Mouse (Mus musculus): ENCODE data around the gene Gys1. TPM values are rescaled to one million over a fixed set of nuclear protein-coding genes. Genes with fewer than 3 reads are reported as not detected.

Gene Gys1
- polyA plus RNA-seq, 1 experiment, result 112 TPM

GRCm38 (mm10) chr7:45491264-45491663 is 56.6 kb downstream of the Gys1 start:
- no peak overlapping the region for H3K4me3 ChIP-seq (ENCODE audit: insufficient read depth, low read depth, low read length)
- peaks cover 4% of the 10 kb centered on the region; the same call in 1 of the 2 replicates for H3K4me1 ChIP-seq (ENCODE audit: control insufficient read depth, insufficient read depth, insufficient read length, low read length)
- no peak overlapping the region; the same call in 1 of the 2 replicates for H3K27ac ChIP-seq (replicated peaks; ENCODE audit: low read depth, low read length)

- Histone ChIP-seq H3K4me1 (ENCODE audit: control insufficient read depth, insufficient read depth, insufficient read length, low read length) (peaks cover 2% of the 10 kb centered on the region; the same call in 1 of the 2 replicates), H3K27ac (replicated peaks; ENCODE audit: low read depth, low read length) (no peak overlapping the region), H3K4me3 (ENCODE audit: insufficient read depth, low read depth, low read length) (no peak overlapping the region)
These were observed 57.7 kb downstream of the Gys1 start for GRCm38 (mm10) chr7:45492225-45492844.

GRCm38 (mm10) chr7:45492951-45493350 is 58.3 kb downstream of the Gys1 start:
- no peak overlapping the region for H3K27ac ChIP-seq (replicated peaks; ENCODE audit: low read depth, low read length)
- no peaks in the 10 kb centered on the region for H3K4me1 ChIP-seq (ENCODE audit: control insufficient read depth, insufficient read depth, insufficient read length, low read length)
- no peak overlapping the region for H3K4me3 ChIP-seq (ENCODE audit: insufficient read depth, low read depth, low read length)

- H3K4me1 ChIP-seq (ENCODE audit: control insufficient read depth, insufficient read depth, insufficient read length, low read length), result no peaks in the 10 kb centered on the region
- no peak overlapping the region for H3K4me3 ChIP-seq (ENCODE audit: insufficient read depth, low read depth, low read length)
- H3K27ac ChIP-seq (replicated peaks; ENCODE audit: low read depth, low read length), result no peak overlapping the region
These were observed 59.9 kb downstream of the Gys1 start for GRCm38 (mm10) chr7:45494548-45494947.

- Histone ChIP-seq H3K27ac (replicated peaks; ENCODE audit: low read depth, low read length) (no peak overlapping the region), H3K4me1 (ENCODE audit: control insufficient read depth, insufficient read depth, insufficient read length, low read length) (no peaks in the 10 kb centered on the region), H3K4me3 (ENCODE audit: insufficient read depth, low read depth, low read length) (no peak overlapping the region)
These were observed 63.8 kb downstream of the Gys1 start for GRCm38 (mm10) chr7:45498427-45498826.

Other genes with a start within 250 kb of the Gys1 start
- not detected in 2 replicates for gene Ccdc155, start 230.0 kb upstream of the Gys1 start, polyA plus RNA-seq (2012; ENCODE audit: insufficient read depth, insufficient read length, missing spikeins)
- not detected in 2 replicates for gene Dkkl1, start 222.7 kb upstream of the Gys1 start, polyA plus RNA-seq (2012; ENCODE audit: insufficient read depth, insufficient read length, missing spikeins)
- gene Tead2, start 219.1 kb upstream of the Gys1 start, polyA plus RNA-seq (2012; ENCODE audit: insufficient read depth, insufficient read length, missing spikeins), result 3.2 and 4.9 TPM in 2 replicates
- 4.1 and 4.5 TPM in 2 replicates for gene Cd37, start 195.7 kb upstream of the Gys1 start, polyA plus RNA-seq (2012; ENCODE audit: insufficient read depth, insufficient read length, missing spikeins)
- gene Slc6a16, start 193.8 kb upstream of the Gys1 start, polyA plus RNA-seq (2012; ENCODE audit: insufficient read depth, insufficient read length, missing spikeins), result not detected in 2 replicates
- not detected in 2 replicates for gene Slc6a21, start 157.3 kb upstream of the Gys1 start, polyA plus RNA-seq (2012; ENCODE audit: insufficient read depth, insufficient read length, missing spikeins)
- gene Trpm4, start 101.1 kb upstream of the Gys1 start, polyA plus RNA-seq (2012; ENCODE audit: insufficient read depth, insufficient read length, missing spikeins), result 4.0 and 5.0 TPM in 2 replicates
- 8.1 and 16.2 TPM in 2 replicates for gene Hrc, start 99.6 kb upstream of the Gys1 start, polyA plus RNA-seq (2012; ENCODE audit: insufficient read depth, insufficient read length, missing spikeins)
- not detected in 2 replicates for gene Ppfia3, start 67.8 kb upstream of the Gys1 start, polyA plus RNA-seq (2012; ENCODE audit: insufficient read depth, insufficient read length, missing spikeins)
- gene Lin7b, start 64.3 kb upstream of the Gys1 start, polyA plus RNA-seq (2012; ENCODE audit: insufficient read depth, insufficient read length, missing spikeins), result not detected in 2 replicates
- 69.0 and 82.7 TPM in 2 replicates for gene Snrnp70, start 39.1 kb upstream of the Gys1 start, polyA plus RNA-seq (2012; ENCODE audit: insufficient read depth, insufficient read length, missing spikeins)
- 1.0 TPM in 1 of 2 replicates, not detected in the other for gene Kcna7, start 29.2 kb upstream of the Gys1 start, polyA plus RNA-seq (2012; ENCODE audit: insufficient read depth, insufficient read length, missing spikeins)
- not detected in 2 replicates for gene Ntf5, start 21.1 kb upstream of the Gys1 start, polyA plus RNA-seq (2012; ENCODE audit: insufficient read depth, insufficient read length, missing spikeins)
- gene Lhb, start 14.0 kb upstream of the Gys1 start, polyA plus RNA-seq (2012; ENCODE audit: insufficient read depth, insufficient read length, missing spikeins), result not detected in 2 replicates
- 75.4 and 79.6 TPM in 2 replicates for gene Ruvbl2, start 3.3 kb downstream of the Gys1 start, polyA plus RNA-seq (2012; ENCODE audit: insufficient read depth, insufficient read length, missing spikeins)
- gene Ftl1, start 25.0 kb downstream of the Gys1 start, polyA plus RNA-seq (2012; ENCODE audit: insufficient read depth, insufficient read length, missing spikeins), result 1,179 and 1,214 TPM in 2 replicates
- gene Bax, start 32.1 kb downstream of the Gys1 start, polyA plus RNA-seq (2012; ENCODE audit: insufficient read depth, insufficient read length, missing spikeins), result 20.1 and 26.9 TPM in 2 replicates
- gene Tulp2, start 47.0 kb downstream of the Gys1 start, polyA plus RNA-seq (2012; ENCODE audit: insufficient read depth, insufficient read length, missing spikeins), result not detected in 2 replicates
- 6.9 TPM in 1 of 2 replicates, not detected in the other for gene Gm45808, start 52.0 kb downstream of the Gys1 start, polyA plus RNA-seq (2012; ENCODE audit: insufficient read depth, insufficient read length, missing spikeins)
- 145 and 190 TPM in 2 replicates for gene Dhdh, start 54.0 kb downstream of the Gys1 start, polyA plus RNA-seq (2012; ENCODE audit: insufficient read depth, insufficient read length, missing spikeins)
- 78.6 and 108 TPM in 2 replicates for gene Nucb1, start 75.6 kb downstream of the Gys1 start, polyA plus RNA-seq (2012; ENCODE audit: insufficient read depth, insufficient read length, missing spikeins)
- gene Ppp1r15a, start 91.4 kb downstream of the Gys1 start, polyA plus RNA-seq (2012; ENCODE audit: insufficient read depth, insufficient read length, missing spikeins), result 12.6 and 24.6 TPM in 2 replicates
- 1.9 and 3.3 TPM in 2 replicates for gene Plekha4, start 91.5 kb downstream of the Gys1 start, polyA plus RNA-seq (2012; ENCODE audit: insufficient read depth, insufficient read length, missing spikeins)
- not detected in 2 replicates for gene Hsd17b14, start 120.0 kb downstream of the Gys1 start, polyA plus RNA-seq (2012; ENCODE audit: insufficient read depth, insufficient read length, missing spikeins)
- gene Bcat2, start 135.3 kb downstream of the Gys1 start, polyA plus RNA-seq (2012; ENCODE audit: insufficient read depth, insufficient read length, missing spikeins), result 82.0 and 135 TPM in 2 replicates
- gene Fgf21, start 180.6 kb downstream of the Gys1 start, polyA plus RNA-seq (2012; ENCODE audit: insufficient read depth, insufficient read length, missing spikeins), result 2.0 TPM in 1 of 2 replicates, not detected in the other
- not detected in 2 replicates for gene Fut1, start 182.4 kb downstream of the Gys1 start, polyA plus RNA-seq (2012; ENCODE audit: insufficient read depth, insufficient read length, missing spikeins)
- gene Izumo1, start 187.0 kb downstream of the Gys1 start, polyA plus RNA-seq (2012; ENCODE audit: insufficient read depth, insufficient read length, missing spikeins), result 0.63 TPM in 1 of 2 replicates, not detected in the other
- gene Rasip1, start 192.6 kb downstream of the Gys1 start, polyA plus RNA-seq (2012; ENCODE audit: insufficient read depth, insufficient read length, missing spikeins), result 4.3 and 9.3 TPM in 2 replicates
- 1.5 TPM in 1 of 2 replicates, not detected in the other for gene Mamstr, start 205.1 kb downstream of the Gys1 start, polyA plus RNA-seq (2012; ENCODE audit: insufficient read depth, insufficient read length, missing spikeins)
- not detected in 2 replicates for gene Fut2, start 231.6 kb downstream of the Gys1 start, polyA plus RNA-seq (2012; ENCODE audit: insufficient read depth, insufficient read length, missing spikeins)
- gene Ntn5, start 249.2 kb downstream of the Gys1 start, polyA plus RNA-seq (2012; ENCODE audit: insufficient read depth, insufficient read length, missing spikeins), result not detected in 2 replicates